Mouse (Mus musculus) adrenal gland, postnatal 36 days (tissue): ENCODE results near the gene Gm21209. TPM values are rescaled to one million over a fixed set of nuclear protein-coding genes. Genes with fewer than 3 reads are reported as not detected.
"Not testable (repeated sequence)": the region's sequence is repeated elsewhere in the genome, so short reads cannot be mapped to it uniquely, and the experiment has no call there.

ENCODE experiments used
- DNase-seq, 2 experiments: peaks; one replicate each; pipeline ENCODE4 v3.0.0; 2021; ENCODE audit warnings: mixed read lengths in 1 of 2
- long read RNA-seq, 2 experiments: library from polyadenylated mRNA; stranded (forward); transcript quantifications; one replicate each; pipeline ENCODE4 v2.0.0; 2021; ENCODE audit warnings: borderline sequencing depth in 2 of 2
- total RNA-seq, 2 experiments: library from RNA; stranded (reverse); gene quantifications; 2 replicates each; pipeline ENCODE4 v1.2.3; 2021

The Gm21209 gene
- total RNA-seq: not detected
- long read RNA-seq, experiment 1: 0 reads
- long read RNA-seq, experiment 2: 0 reads

- DNase-seq: not testable (repeated sequence)
Measured at GRCm38 (mm10) chrY:49570856-49571255, at the start of gene Gm21209. Gene Gm21209 (plus strand): TSS chrY:49571156.
